Mouse (Mus musculus) heart, embryonic 12.5 days (tissue): Measurements from ENCODE around the gene Dnah14. TPM values are rescaled to one million over a fixed set of nuclear protein-coding genes. Genes with fewer than 3 reads are reported as not detected.
A peak's percentile ranks its signal among the peaks of the same experiment; 100 is the strongest.

Experiments used
- ATAC-seq: fragments of 200-750 bp; cut with Nextera tagmentation; 2 replicates; pipeline ENCODE4 v1.8.0; 2017; ENCODE audit warnings: moderate TSS enrichment, moderate library complexity; ENCODE audit not compliant: insufficient number of reproducible peaks, low FRiP score
- H3K27ac ChIP-seq: fragments of 300-500 bp; sonication (generic); 2 replicates; pipeline ENCODE4 v1.5.1; 2016; ENCODE audit warnings: mild to moderate bottlenecking, moderate library complexity; ENCODE audit not compliant: poor library complexity, severe bottlenecking
- H3K27me3 ChIP-seq: fragments of 300-500 bp; sonication (generic); replicated peaks from 2 replicates; pipeline ENCODE4 v1.6.1; 2016; ENCODE audit warnings: mild to moderate bottlenecking, moderate library complexity
- H3K36me3 ChIP-seq: fragments of 300-500 bp; sonication (generic); 2 replicates; pipeline ENCODE4 v1.6.1; 2016; ENCODE audit warnings: mild to moderate bottlenecking, moderate library complexity
- H3K4me1 ChIP-seq: fragments of 300-500 bp; sonication (generic); replicated peaks from 2 replicates; pipeline ENCODE4 v1.6.1; 2016; ENCODE audit warnings: mild to moderate bottlenecking
- H3K4me2 ChIP-seq: fragments of 300-500 bp; sonication (generic); 2 replicates; pipeline ENCODE4 v1.6.1; 2016; ENCODE audit warnings: mild to moderate bottlenecking, moderate library complexity
- H3K4me3 ChIP-seq: fragments of 300-500 bp; sonication (generic); 2 replicates; pipeline ENCODE4 v1.5.1; 2016; ENCODE audit warnings: mild to moderate bottlenecking
- H3K9ac ChIP-seq: fragments of 300-500 bp; sonication (generic); 2 replicates; pipeline ENCODE4 v1.6.1; 2016; ENCODE audit warnings: mild to moderate bottlenecking, moderate library complexity
- H3K9me3 ChIP-seq: fragments of 300-500 bp; sonication (generic); replicated peaks from 2 replicates; pipeline ENCODE4 v1.6.1; 2016; ENCODE audit warnings: mild to moderate bottlenecking, moderate library complexity
- WGBS: fragments of 180-500 bp; shearing (Covaris S2); methylation state at CpG from one replicate; pipeline ENCODE4 v1.1.7; 2016; 5-methylcytosine and 5-hydroxymethylcytosine counted together
- polyA plus RNA-seq: library from polyadenylated mRNA; unstranded; fragments of >200 nt; fragmentation: Nextera tagmentation; extraction: Ambion mirVana; gene quantifications from 2 replicates; pipeline ENCODE4 v1.2.1, GENCODE M21; 2016

The Dnah14 gene
- polyA plus RNA-seq, 1 experiment from 2014 or later, result 1.4 TPM

DNA sequence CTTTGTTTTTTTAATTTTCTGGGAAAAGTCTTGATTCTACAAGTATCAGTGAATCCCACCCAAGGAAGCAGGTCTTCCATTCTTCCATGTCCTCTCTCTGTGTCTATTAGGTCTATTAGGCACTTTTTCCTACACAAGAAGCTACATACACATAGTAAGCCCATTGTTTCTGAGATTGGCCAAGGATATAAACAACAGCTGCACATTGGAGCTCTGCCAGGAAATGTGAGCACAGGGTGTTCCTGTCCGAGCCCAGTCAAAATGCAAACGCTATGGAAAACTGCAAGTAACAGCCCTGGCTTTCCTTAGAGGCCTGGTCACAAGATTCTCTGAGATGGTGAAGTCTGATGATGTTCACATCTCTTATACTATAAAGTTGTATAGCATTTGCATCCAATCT lies 217.2 kb downstream of the Dnah14 start:
- no peaks in the 10 kb centered on the region for H3K36me3 ChIP-seq
- no peak overlapping the region for H3K4me2 ChIP-seq
- H3K4me1 ChIP-seq, result peaks cover 5% of the 10 kb centered on the region
- no peaks in the 10 kb centered on the region for H3K27me3 ChIP-seq
- peak; percentile 48; the same call in 1 of the 2 replicates for ATAC-seq
- no peak overlapping the region for H3K9ac ChIP-seq
- H3K27ac ChIP-seq, result peak overlapping the region; percentile 21; the same call in 1 of the 2 replicates
- no peaks in the 10 kb centered on the region for H3K9me3 ChIP-seq
- H3K4me3 ChIP-seq, result no peak overlapping the region
- 49% methylated on average over 2 of the region's 2 CpGs for WGBS

DNA sequence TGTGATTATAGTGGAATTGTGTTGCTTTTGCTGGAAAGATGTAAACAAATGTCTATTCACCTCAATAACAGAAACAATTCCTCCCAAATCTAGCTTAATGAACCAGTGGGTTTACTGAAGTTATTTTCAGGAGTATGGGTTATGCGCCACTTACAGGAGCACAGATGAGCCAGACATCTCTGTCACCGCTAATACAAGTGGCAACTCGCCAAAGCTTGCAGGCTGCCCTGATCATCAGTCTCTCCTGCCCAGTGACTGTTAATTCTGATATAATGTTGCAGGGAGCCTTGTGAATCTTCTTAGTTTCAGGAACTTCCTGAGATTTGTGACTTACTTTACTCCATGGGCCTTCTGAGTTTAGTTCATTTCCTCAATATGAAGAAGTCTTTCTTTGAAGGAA lies 223.6 kb downstream of the Dnah14 start:
- 78% methylated on average over 3 of the region's 3 CpGs for WGBS
- no peaks in the 10 kb centered on the region for H3K9me3 ChIP-seq

DNA sequence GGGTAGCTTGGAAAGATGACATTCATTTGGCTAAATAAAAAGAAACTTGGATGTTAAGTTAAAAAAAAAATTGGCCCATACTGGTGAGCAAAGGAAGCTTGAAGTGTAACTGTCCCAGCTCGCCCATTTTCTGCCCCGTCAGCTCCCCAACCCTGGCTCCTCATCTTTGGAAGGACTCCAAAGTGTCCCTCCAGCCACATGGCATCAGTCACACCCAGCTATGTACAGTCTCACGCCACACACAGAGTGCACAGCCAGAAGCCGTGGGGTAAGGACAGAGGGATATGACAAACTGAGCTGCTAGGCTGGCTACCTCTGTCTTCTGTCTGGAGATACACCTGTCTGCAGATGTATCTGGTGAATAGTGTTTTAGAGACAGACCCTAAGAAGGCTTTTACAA lies 224.3 kb downstream of the Dnah14 start:
- Histone ChIP-seq H3K27me3 (no peaks in the 10 kb centered on the region), H3K4me1 (no peaks in the 10 kb centered on the region), H3K4me2 (no peak overlapping the region), H3K36me3 (no peaks in the 10 kb centered on the region), H3K9ac (no peak overlapping the region), H3K9me3 (no peaks in the 10 kb centered on the region), H3K4me3 (no peak overlapping the region), H3K27ac (no peak overlapping the region)
- ATAC-seq, result no peak
- 82% methylated on average over 4 of the region's 4 CpGs for WGBS

More for the DNA sequence above, 223.6 kb downstream of the Dnah14 start:
- no peak overlapping the region for H3K27ac ChIP-seq
- H3K4me3 ChIP-seq, result no peak overlapping the region
- H3K36me3 ChIP-seq, result no peaks in the 10 kb centered on the region
- no peak overlapping the region for H3K4me2 ChIP-seq
- no peaks in the 10 kb centered on the region for H3K27me3 ChIP-seq
- no peaks in the 10 kb centered on the region for H3K4me1 ChIP-seq
- ATAC-seq, result no peak
- H3K9ac ChIP-seq, result no peak overlapping the region

DNA sequence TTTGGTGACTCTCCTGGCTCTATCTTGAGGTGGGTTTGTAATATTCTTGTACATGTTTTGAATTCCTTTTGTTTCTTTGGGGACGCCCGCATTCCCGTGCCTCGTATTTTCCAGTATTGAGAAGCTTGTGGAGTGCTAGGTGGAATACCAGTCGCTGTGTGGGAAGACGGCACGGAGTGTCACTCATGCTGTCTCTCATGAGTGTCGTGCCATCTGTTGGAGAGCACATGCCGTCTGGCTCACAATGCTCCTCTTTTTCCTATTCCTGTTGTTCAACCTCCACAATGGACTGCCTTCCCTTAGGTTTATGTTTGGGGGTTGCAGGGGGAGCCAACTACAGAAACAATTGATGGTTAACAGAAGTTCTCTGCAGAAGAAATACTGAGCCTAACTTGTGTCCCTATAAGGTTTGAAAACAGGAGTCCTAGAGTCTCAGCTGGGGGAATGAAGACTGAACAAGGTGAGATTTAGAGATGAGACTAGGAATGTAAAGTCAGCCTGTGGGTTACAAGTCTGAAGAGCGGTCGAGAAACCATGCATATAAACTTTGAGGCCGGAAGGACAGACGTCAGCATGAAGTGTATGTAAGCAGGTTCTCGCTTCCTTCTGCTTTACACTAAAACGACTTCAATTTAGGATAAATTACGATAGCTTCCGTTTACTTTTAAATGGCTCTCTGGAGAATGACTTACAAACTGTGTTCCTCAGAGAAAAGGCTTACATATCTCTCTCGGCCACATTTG lies 235.3 kb downstream of the Dnah14 start:
- no peaks in the 10 kb centered on the region for H3K4me1 ChIP-seq
- no peak overlapping the region for H3K4me3 ChIP-seq
- no peaks in the 10 kb centered on the region for H3K27me3 ChIP-seq
- no peak overlapping the region for H3K4me2 ChIP-seq
- ATAC-seq, result no peak
- WGBS, result 92% methylated on average over 18 of the region's 18 CpGs
- no peaks in the 10 kb centered on the region for H3K9me3 ChIP-seq
- H3K27ac ChIP-seq, result no peak overlapping the region
- no peak overlapping the region for H3K9ac ChIP-seq
- H3K36me3 ChIP-seq, result peaks cover 33% of the 10 kb centered on the region

DNA sequence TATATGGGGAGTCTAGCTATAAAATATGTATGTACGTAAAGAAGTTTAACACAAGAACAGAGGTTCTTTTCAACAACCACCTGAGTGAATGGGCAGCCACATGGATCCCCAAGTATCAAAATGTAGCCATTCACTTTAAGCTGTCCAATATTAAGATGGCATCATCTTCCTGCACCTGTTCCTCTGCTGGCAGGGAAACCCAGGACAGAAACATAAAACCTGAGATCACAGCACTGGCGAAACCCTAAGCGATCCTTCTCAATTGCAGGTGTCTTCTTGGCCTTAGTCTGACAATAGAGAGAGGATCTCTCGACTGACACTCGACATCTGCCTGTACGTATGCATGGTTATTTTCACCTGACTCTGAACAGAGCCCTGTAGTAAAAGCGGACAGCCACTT lies 250.4 kb downstream of the Dnah14 start:
- Histone ChIP-seq H3K4me3 (no peak overlapping the region), H3K4me2 (no peak overlapping the region), H3K4me1 (no peaks in the 10 kb centered on the region), H3K27me3 (no peaks in the 10 kb centered on the region), H3K27ac (no peak overlapping the region), H3K9me3 (no peaks in the 10 kb centered on the region), H3K36me3 (peaks cover 95% of the 10 kb centered on the region), H3K9ac (no peak overlapping the region)
- no peak for ATAC-seq
- 90% methylated on average over 7 of the region's 7 CpGs for WGBS

DNA sequence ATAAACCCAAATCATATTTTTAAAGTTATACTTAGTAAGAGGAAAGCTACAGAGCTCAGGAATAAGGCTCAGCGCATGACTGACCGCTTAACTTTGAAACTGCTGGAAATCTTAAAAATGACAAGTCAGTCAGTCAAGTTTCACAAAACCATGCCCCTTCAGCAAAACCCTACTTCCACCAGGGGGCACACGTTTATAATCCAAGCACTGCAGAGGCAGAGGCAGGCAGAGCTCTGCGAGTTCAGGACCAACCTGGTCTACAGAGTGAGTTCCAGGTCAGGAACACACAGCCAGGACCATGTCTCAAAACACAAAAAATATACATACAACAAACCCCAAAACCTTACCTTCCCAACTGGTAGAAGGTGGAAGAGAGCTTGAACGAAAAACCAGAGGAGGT lies 252.0 kb downstream of the Dnah14 start:
- Histone ChIP-seq H3K36me3 (peaks cover 96% of the 10 kb centered on the region), H3K27me3 (no peaks in the 10 kb centered on the region), H3K4me2 (no peak overlapping the region), H3K4me1 (no peaks in the 10 kb centered on the region), H3K27ac (no peak overlapping the region), H3K9ac (no peak overlapping the region), H3K9me3 (no peaks in the 10 kb centered on the region), H3K4me3 (no peak overlapping the region)
- 91% methylated on average over 5 of the region's 5 CpGs for WGBS
- ATAC-seq, result no peak

DNA sequence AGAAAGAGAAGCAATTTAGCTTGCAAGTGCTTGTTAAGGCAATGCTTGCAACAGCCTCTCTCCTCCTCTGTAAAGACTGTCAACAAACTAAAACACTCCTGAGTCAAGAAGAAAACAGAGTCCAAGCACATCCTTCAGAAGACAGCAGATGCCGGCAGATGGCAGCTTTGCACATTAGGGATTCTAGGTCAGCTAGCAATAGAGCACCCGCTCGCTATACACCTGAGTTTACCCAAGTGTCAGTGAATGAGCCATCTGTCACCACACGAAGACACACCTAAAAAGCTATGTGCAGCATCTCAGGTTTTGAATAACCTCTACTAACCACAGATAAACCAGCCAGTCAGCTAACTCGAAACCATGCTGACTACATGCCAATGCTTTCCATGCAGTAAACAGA lies 256.4 kb downstream of the Dnah14 start:
- no peak for ATAC-seq
- Histone ChIP-seq H3K9ac (no peak overlapping the region), H3K36me3 (peaks cover 94% of the 10 kb centered on the region), H3K27ac (no peak overlapping the region), H3K27me3 (no peaks in the 10 kb centered on the region), H3K9me3 (no peaks in the 10 kb centered on the region), H3K4me2 (no peak overlapping the region), H3K4me3 (no peak overlapping the region), H3K4me1 (no peaks in the 10 kb centered on the region)
- WGBS, result 85% methylated on average over 5 of the region's 5 CpGs

DNA sequence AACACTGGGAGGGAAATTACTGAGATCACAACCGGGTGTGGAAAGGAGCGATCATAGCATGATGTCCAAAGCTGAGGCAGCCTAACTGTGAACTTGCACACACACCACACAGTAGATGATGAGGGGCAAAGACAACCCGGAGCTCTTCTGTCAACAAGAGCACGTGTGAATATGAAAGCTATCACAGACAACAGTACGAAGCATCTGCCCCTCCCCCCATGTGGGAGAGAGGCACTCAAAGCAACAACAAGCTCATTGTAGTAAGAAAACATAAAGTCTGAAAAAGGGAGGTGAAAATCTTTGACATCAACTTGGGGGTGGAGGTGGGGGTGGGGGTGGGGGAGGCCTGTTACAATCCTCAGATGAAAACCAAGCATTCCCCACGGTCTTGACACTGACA lies 256.8 kb downstream of the Dnah14 start:
- peaks cover 93% of the 10 kb centered on the region for H3K36me3 ChIP-seq
- no peak overlapping the region for H3K4me3 ChIP-seq
- no peaks in the 10 kb centered on the region for H3K9me3 ChIP-seq
- H3K4me2 ChIP-seq, result no peak overlapping the region
- H3K9ac ChIP-seq, result no peak overlapping the region
- H3K27ac ChIP-seq, result no peak overlapping the region
- 70% methylated on average over 6 of the region's 6 CpGs for WGBS
- ATAC-seq, result no peak
- H3K4me1 ChIP-seq, result no peaks in the 10 kb centered on the region
- H3K27me3 ChIP-seq, result no peaks in the 10 kb centered on the region

DNA sequence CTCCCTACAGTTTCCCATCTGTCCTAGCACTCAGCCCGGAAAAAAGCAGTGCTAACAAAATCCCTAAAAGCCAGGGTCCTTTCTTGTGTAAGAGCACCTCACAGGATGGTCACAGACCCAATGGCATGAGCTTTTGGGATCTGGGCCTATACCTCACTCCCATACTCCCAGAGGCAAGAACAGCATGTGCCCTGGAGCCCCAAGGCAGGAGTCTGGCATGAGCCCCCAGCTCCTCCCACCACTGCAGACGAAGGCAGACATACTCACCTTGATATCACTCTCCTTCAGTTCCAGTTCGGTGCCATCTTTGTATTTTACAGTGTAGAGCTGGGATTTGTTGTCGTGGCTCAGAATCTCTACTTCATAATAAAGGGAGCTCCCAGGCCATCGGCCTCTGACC lies 261.8 kb downstream of the Dnah14 start:
- Histone ChIP-seq H3K27me3 (no peaks in the 10 kb centered on the region), H3K9me3 (no peaks in the 10 kb centered on the region), H3K9ac (no peak overlapping the region), H3K4me3 (no peak overlapping the region), H3K27ac (no peak overlapping the region), H3K4me1 (peaks cover 20% of the 10 kb centered on the region), H3K36me3 (peaks cover 45% of the 10 kb centered on the region), H3K4me2 (no peak overlapping the region)
- ATAC-seq, result no peak
- 87% methylated on average over 5 of the region's 5 CpGs for WGBS

DNA sequence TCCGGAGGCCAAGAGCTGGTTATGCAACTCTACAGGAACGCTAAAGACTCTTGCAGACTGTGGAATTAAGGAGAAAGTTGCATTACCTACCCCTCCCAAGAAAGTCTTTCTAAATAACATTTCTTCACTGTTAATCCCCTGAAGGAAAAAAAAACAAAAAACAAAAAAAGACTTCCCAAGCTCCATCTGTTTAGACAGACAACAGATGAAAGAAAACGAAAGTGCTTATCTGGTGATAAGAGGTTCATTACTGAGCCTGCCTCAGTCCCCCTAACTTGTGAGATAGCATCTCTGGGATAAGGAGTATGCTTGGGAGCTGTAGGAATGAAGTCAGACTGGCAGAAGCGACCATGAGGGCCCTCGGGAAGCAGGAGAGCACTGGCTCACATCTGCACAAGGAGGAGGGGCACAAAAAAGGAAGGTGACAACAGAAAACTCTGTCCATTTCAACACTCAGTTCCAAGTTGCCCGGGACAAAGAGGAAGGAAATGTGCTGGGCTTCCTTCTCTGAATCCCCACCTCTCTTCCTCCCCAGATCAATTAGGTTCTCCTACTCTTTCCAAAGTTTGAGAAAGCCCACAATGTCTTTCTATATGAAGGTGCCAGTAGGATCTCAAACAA lies 263.5 kb downstream of the Dnah14 start:
- H3K4me3 ChIP-seq, result peak overlapping the region; percentile 29
- 9% methylated on average over 6 of the region's 6 CpGs for WGBS
- H3K36me3 ChIP-seq, result peaks cover 28% of the 10 kb centered on the region
- 0 out of 2 replicates have a peak, but pooled peaks cover 5% of the 10 kb centered on the region for H3K27me3 ChIP-seq
- H3K27ac ChIP-seq, result no peak overlapping the region
- no peak for ATAC-seq
- peaks cover 20% of the 10 kb centered on the region for H3K4me1 ChIP-seq
- peak overlapping the region; percentile 63 for H3K4me2 ChIP-seq
- no peaks in the 10 kb centered on the region for H3K9me3 ChIP-seq
- peak overlapping the region; percentile 45; the same call in 1 of the 2 replicates for H3K9ac ChIP-seq

DNA sequence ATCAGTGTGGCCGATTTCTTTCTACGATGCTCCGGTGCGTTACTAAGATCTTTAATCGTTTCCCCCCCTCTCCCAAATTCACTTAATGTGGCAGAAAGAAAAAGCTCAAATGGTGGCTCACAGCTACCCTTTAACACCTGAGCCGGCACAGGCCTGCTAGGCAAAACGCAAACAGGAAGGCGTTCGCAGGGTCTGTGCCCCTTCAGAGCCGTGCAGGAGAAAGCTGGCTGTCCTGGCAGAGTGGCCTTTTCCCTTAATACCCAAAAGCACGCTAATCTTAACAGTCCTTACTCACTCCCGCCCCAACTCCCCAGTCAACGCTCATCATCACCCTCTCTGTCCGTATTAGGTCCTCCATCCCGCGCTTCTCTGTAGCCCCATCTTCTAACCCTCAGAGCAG lies 265.0 kb downstream of the Dnah14 start:
- no peaks in the 10 kb centered on the region for H3K9me3 ChIP-seq
- peak overlapping the region; percentile 91 for H3K9ac ChIP-seq
- 0% methylated on average over 16 of the region's 16 CpGs for WGBS
- peaks cover 14% of the 10 kb centered on the region for H3K36me3 ChIP-seq
- peak overlapping the region; percentile 92 for H3K27ac ChIP-seq
- peak overlapping the region; percentile 82 for H3K4me2 ChIP-seq
- H3K4me3 ChIP-seq, result peak overlapping the region; percentile 77
- 0 out of 2 replicates have a peak, but pooled peaks cover 11% of the 10 kb centered on the region for H3K27me3 ChIP-seq
- ATAC-seq, result no peak
- H3K4me1 ChIP-seq, result peaks cover 20% of the 10 kb centered on the region
